Mouse (Mus musculus) MEL (cell line): Measurements from ENCODE around the gene Dqx1. TPM values are rescaled to one million over a fixed set of nuclear protein-coding genes. Genes with fewer than 3 reads are reported as not detected.

Experiments used
- DNase-seq: peaks from one replicate; pipeline ENCODE4 v3.0.0; 2011; ENCODE audit warnings: low read depth, low spot score
- H3K27ac ChIP-seq: 2 replicates; pipeline ENCODE4 v1.5.1; 2012; ENCODE audit warnings: low read depth, mild to moderate bottlenecking, control low read depth, low read length, moderate library complexity; ENCODE audit not compliant: control insufficient read depth
- H3K27me3 ChIP-seq, 2 experiments: fragments of 150-350 bp in 1 of 2; sonication (generic) in 1 of 2; 2 replicates each; pipeline ENCODE4 v1.6.1; 2012; ENCODE audit warnings: low read length in 2 of 2, mild to moderate bottlenecking in 2 of 2, improper control_type of control experiment in 1 of 2, moderate library complexity in 1 of 2; ENCODE audit not compliant: insufficient read depth in 2 of 2, control insufficient read depth in 1 of 2
- H3K36me3 ChIP-seq, 2 experiments: 2 replicates each; pipeline ENCODE4 v1.6.1; 2012 to 2014; ENCODE audit warnings: low read length in 2 of 2, improper control_type of control experiment in 1 of 2, inconsistent platforms in 1 of 2, mild to moderate bottlenecking in 1 of 2; ENCODE audit not compliant: insufficient read depth in 2 of 2, control insufficient read depth in 1 of 2
- H3K4me1 ChIP-seq, 2 experiments: fragments of 150-350 bp in 1 of 2; sonication (generic) in 1 of 2; 2 replicates each; pipeline ENCODE4 v1.6.1; 2012; ENCODE audit warnings: low read length in 2 of 2, improper control_type of control experiment in 1 of 2, mild to moderate bottlenecking in 1 of 2; ENCODE audit not compliant: insufficient read depth in 2 of 2, control insufficient read depth in 1 of 2
- H3K4me3 ChIP-seq, 2 experiments: fragments of 150-350 bp in 1 of 2; sonication (generic) in 1 of 2; 2 replicates each; pipeline ENCODE4 v1.5.1; 2012; ENCODE audit warnings: low read depth in 2 of 2, low read length in 2 of 2, mild to moderate bottlenecking in 2 of 2, moderate library complexity in 2 of 2, control low read depth in 1 of 2, improper control_type of control experiment in 1 of 2; ENCODE audit not compliant: control insufficient read depth in 1 of 2, insufficient read depth in 1 of 2
- H3K79me2 ChIP-seq: 2 replicates; pipeline ENCODE4 v1.6.1; 2012; ENCODE audit warnings: mild to moderate bottlenecking, low read length, moderate library complexity; ENCODE audit not compliant: control insufficient read depth, poor library complexity, insufficient read depth
- H3K9ac ChIP-seq: 2 replicates; pipeline ENCODE4 v1.6.1; 2012; ENCODE audit warnings: low read depth, mild to moderate bottlenecking, control low read depth, low read length, moderate library complexity; ENCODE audit not compliant: control insufficient read depth, poor library complexity, severe bottlenecking
- H3K9me3 ChIP-seq: fragments of 150-350 bp; sonication (generic); replicated peaks from 2 replicates; pipeline ENCODE4 v1.6.1; 2012; ENCODE audit warnings: mild to moderate bottlenecking, low read length, improper control_type of control experiment, moderate library complexity; ENCODE audit not compliant: insufficient read depth
- BHLHE40 ChIP-seq: IDR thresholded peaks from 2 replicates; pipeline ENCODE4 v1.6.1; 2012; ENCODE audit warnings: low read depth, mild to moderate bottlenecking, inconsistent platforms, low read length, improper control_type of control experiment, borderline replicate concordance
- CTCF ChIP-seq, 3 experiments: IDR thresholded peaks in 2 of 3; conservative IDR thresholded peaks in 1 of 3; 2 replicates each; pipeline ENCODE4 v1.5.1; 2011 to 2012; ENCODE audit warnings: low read length in 3 of 3, low read depth in 2 of 3, mild to moderate bottlenecking in 2 of 3, improper control_type of control experiment in 1 of 3, inconsistent platforms in 1 of 3, mixed read lengths in 1 of 3, moderate library complexity in 1 of 3; ENCODE audit not compliant: control insufficient read depth in 1 of 3, insufficient read depth in 1 of 3, poor library complexity in 1 of 3, severe bottlenecking in 1 of 3
- E2F4 ChIP-seq: IDR thresholded peaks from 2 replicates; pipeline ENCODE4 v1.6.1; 2011; ENCODE audit warnings: low read depth, low read length, improper control_type of control experiment, borderline replicate concordance
- ELF1 ChIP-seq: IDR thresholded peaks from 2 replicates; pipeline ENCODE4 v1.6.1; 2014; ENCODE audit warnings: low read depth, mild to moderate bottlenecking, inconsistent platforms, low read length, improper control_type of control experiment, moderate library complexity
- ETS1 ChIP-seq: IDR thresholded peaks from 2 replicates; pipeline ENCODE4 v1.6.1; 2012; ENCODE audit warnings: low read depth, mild to moderate bottlenecking, inconsistent platforms, low read length, improper control_type of control experiment, moderate library complexity
- KAT2A ChIP-seq: conservative IDR thresholded peaks from 2 replicates; pipeline ENCODE4 v1.6.1; 2012; ENCODE audit warnings: low read depth, low read length, improper control_type of control experiment, inconsistent platforms
- MAFK ChIP-seq: IDR thresholded peaks from 2 replicates; pipeline ENCODE4 v1.6.1; 2011; ENCODE audit warnings: low read depth, mild to moderate bottlenecking, low read length, improper control_type of control experiment, borderline replicate concordance
- MAZ ChIP-seq: IDR thresholded peaks from 2 replicates; pipeline ENCODE4 v1.6.1; 2012; ENCODE audit warnings: low read depth, mild to moderate bottlenecking, inconsistent platforms, low read length, improper control_type of control experiment
- MYB ChIP-seq: IDR thresholded peaks from 2 replicates; pipeline ENCODE4 v1.6.1; 2011; ENCODE audit warnings: mild to moderate bottlenecking, low read depth, low read length, improper control_type of control experiment
- NELFE ChIP-seq: IDR thresholded peaks from 2 replicates; pipeline ENCODE4 v1.6.1; 2011; ENCODE audit warnings: low read depth, low read length, improper control_type of control experiment
- NRF1 ChIP-seq: IDR thresholded peaks from 2 replicates; pipeline ENCODE4 v1.6.1; 2014; ENCODE audit warnings: low read depth, mild to moderate bottlenecking, inconsistent platforms, low read length, improper control_type of control experiment, moderate library complexity; ENCODE audit not compliant: poor library complexity, insufficient read depth, severe bottlenecking
- POLR2AphosphoS2 ChIP-seq: IDR thresholded peaks from 2 replicates; pipeline ENCODE4 v1.6.1; 2011; ENCODE audit warnings: low read length, improper control_type of control experiment
- SIN3A ChIP-seq: IDR thresholded peaks from 2 replicates; pipeline ENCODE4 v1.6.1; 2012; ENCODE audit warnings: low read length, improper control_type of control experiment, inconsistent platforms
- TBP ChIP-seq: IDR thresholded peaks from 2 replicates; pipeline ENCODE4 v1.8.0; 2011; ENCODE audit warnings: low read depth, low read length, improper control_type of control experiment
- UBTF ChIP-seq: IDR thresholded peaks from 2 replicates; pipeline ENCODE4 v1.6.1; 2012; ENCODE audit warnings: low read depth, mild to moderate bottlenecking, inconsistent platforms, low read length, improper control_type of control experiment, moderate library complexity, borderline replicate concordance; ENCODE audit not compliant: insufficient read depth
- ZC3H11A ChIP-seq: IDR thresholded peaks from 2 replicates; pipeline ENCODE4 v1.6.1; 2012; ENCODE audit warnings: low read depth, mild to moderate bottlenecking, inconsistent platforms, low read length, improper control_type of control experiment
- ZKSCAN1 ChIP-seq: IDR thresholded peaks from 2 replicates; pipeline ENCODE4 v1.6.1; 2012; ENCODE audit warnings: low read depth, mild to moderate bottlenecking, inconsistent platforms, low read length, improper control_type of control experiment, moderate library complexity
- ZMIZ1 ChIP-seq: IDR thresholded peaks from 2 replicates; pipeline ENCODE4 v1.6.1; 2012; ENCODE audit warnings: low read depth, mild to moderate bottlenecking, inconsistent platforms, low read length, improper control_type of control experiment, moderate library complexity
- ZNF384 ChIP-seq: IDR thresholded peaks from 2 replicates; pipeline ENCODE4 v1.6.1; 2012; ENCODE audit warnings: low read depth, mild to moderate bottlenecking, inconsistent platforms, low read length, improper control_type of control experiment
- polyA plus RNA-seq, 2 experiments: library from polyadenylated mRNA; stranded (reverse) in 1 of 2; unstranded in 1 of 2; fragments of >175 nt in 1 of 2; fragments of >200 nt in 1 of 2; gene quantifications; 2 replicates each; pipeline versions ENCODE4 v1.2.1 to v1.2.4; 2012; ENCODE audit warnings: low replicate concordance in 2 of 2, low read depth in 1 of 2; ENCODE audit not compliant: insufficient read length in 2 of 2, insufficient read depth in 1 of 2, missing spikeins in 1 of 2
- total RNA-seq: library from RNA; depleted of rRNA; stranded (reverse); fragments of 300-350 nt; gene quantifications from 2 replicates; pipeline ENCODE4 v1.2.3, GENCODE M21; 2012

Dqx1 gene
- total and polyA plus RNA-seq, 3 experiments, result 1.3 to 3.4 TPM; not detected in 1

DNA sequence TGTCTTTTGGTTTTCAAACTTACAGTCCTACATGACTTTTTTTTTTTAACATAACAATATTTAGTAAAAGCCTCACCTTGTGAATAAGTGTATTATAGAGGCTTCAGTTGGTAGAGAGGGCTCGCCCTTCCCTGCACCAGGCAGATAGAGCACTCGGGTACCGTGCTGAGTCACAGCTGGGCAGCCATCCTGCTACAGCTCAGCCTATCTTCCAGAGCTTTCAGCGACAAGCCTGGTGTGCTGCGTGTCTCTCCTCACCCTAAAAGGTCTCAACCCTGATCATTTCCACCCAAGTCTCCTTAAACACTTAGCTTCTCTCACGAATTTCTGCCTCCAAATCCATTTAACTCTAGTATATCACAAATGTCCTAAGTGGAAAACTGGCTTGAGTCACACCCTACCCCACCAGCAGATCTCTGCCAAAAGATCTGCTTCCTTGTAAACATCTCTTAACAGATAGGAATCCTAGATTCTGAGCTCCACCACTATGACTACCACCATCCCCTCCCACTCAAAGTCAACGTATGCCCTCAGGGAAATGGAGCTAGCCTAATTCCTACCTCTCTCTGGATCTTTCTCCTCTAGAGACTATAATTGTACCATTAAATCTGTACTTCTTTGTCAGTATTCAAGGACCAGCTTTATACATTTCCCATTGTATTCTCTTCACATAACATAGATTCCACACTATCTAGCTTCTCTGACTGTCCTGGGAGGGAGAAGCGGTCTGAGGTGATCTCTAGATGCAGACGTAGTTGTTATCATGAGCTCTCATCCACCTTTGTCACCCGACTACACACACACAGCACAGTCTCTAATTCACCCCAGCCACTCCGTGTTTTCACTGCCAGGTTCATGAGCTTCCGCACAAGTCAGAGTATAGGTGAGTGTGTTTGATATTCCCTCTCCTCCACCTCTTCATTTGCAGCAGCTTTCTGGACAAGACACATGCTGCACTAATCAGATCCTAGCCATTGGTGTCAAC lies 42.9 kb upstream of the Dqx1 start (continued):
- TF ChIP-seq ZNF384 (peak; percentile 80), KAT2A (no peak; the same call in 1 of the 2 replicates), BHLHE40 (peak; percentile 73; the same call in 1 of the 2 replicates), MAZ (no peak), UBTF (no peak)
- TF ChIP-seq, all 39 proteins: peak for 21

- Histone ChIP-seq H3K27me3 (no peaks in the 10 kb centered on the region), H3K9me3 (no peaks in the 10 kb centered on the region), H3K36me3 (peaks cover 0 to 49% of the 10 kb centered on the region in 2 experiments; a peak in 2 of 4 replicates), H3K9ac (no peak overlapping the region; the same call in 1 of the 2 replicates)
- DNase-seq, result no peak
- TF ChIP-seq MAZ, result no peak
- TF ChIP-seq CTCF (IDR thresholded peaks at IDR 0.05 in 2 of 3, conservative IDR thresholded peaks at IDR 0.05 in 1 of 3; ENCODE audit: control insufficient read depth in 1 of 3, insufficient read depth in 1 of 3, low read depth in 2 of 3, low read length in 3 of 3, poor library complexity in 1 of 3, severe bottlenecking in 1 of 3), result no peak
- TF ChIP-seq, all 39 proteins: peak for 0
- H3K4me1 ChIP-seq, result peaks cover 38 to 45% of the 10 kb centered on the region in 2 experiments
- H3K79me2 ChIP-seq, result peaks cover under 1% of the 10 kb centered on the region
- no peak overlapping the region; a peak in 1 of 4 replicates for H3K4me3 ChIP-seq
- H3K27ac ChIP-seq, result peak overlapping the region; percentile 46
Observed at GRCm38 (mm10) chr6:83015749-83016148, 41.9 kb upstream of the Dqx1 start.

GRCm38 (mm10) chr6:83017190-83017589 lies 40.5 kb upstream of the Dqx1 start:
- Histone ChIP-seq H3K4me3 (no peak overlapping the region), H3K4me1 (peaks cover 34 to 49% of the 10 kb centered on the region in 2 experiments), H3K79me2 (no peaks in the 10 kb centered on the region; the same call in 1 of the 2 replicates), H3K36me3 (peaks cover 0 to 53% of the 10 kb centered on the region in 2 experiments; a peak in 2 of 4 replicates), H3K9ac (no peak overlapping the region), H3K9me3 (no peaks in the 10 kb centered on the region), H3K27ac (no peak overlapping the region), H3K27me3 (no peaks in the 10 kb centered on the region)
- TF ChIP-seq NELFE, result no peak
- no peak for TF ChIP-seq ZKSCAN1
- no peak for TF ChIP-seq POLR2AphosphoS2
- TF ChIP-seq E2F4, result no peak
- no peak for TF ChIP-seq TBP
- no peak for TF ChIP-seq ETS1
- TF ChIP-seq MAZ, result no peak
- no peak for TF ChIP-seq ZC3H11A
- no peak for TF ChIP-seq ZMIZ1
- no peak for TF ChIP-seq MAFK
- TF ChIP-seq ELF1, result no peak
- TF ChIP-seq NRF1, result no peak
- no peak for TF ChIP-seq SIN3A
- no peak for TF ChIP-seq MYB
- DNase-seq, result no peak
